Mouse (Mus musculus): ENCODE data around the gene Kcna5.

GRCm38 (mm10) chr6:126553812-126554211 lies 18.6 kb upstream of the Kcna5 start:
- TF ChIP-seq BHLHE40 (IDR thresholded peaks at IDR 0.05; ENCODE audit: low read depth, low read length) (no peak), CTCF (conservative IDR thresholded peaks at IDR 0.05 in 1 of 2, IDR thresholded peaks at IDR 0.05 in 1 of 2; ENCODE audit: low read depth in 2 of 2, low read length in 2 of 2) (peak in 1 of 2 experiments; percentile 46; a peak in 2 of 4 replicates), JUND (conservative IDR thresholded peaks at IDR 0.05; ENCODE audit: low read depth, low read length) (no peak), EP300 (IDR thresholded peaks at IDR 0.05; ENCODE audit: low read length) (no peak)

All from CH12.LX (cell line).